Mouse (Mus musculus) heart, adult 2 months (tissue): ENCODE measurements around the gene Slc16a3.

Experiments used
- CTCF ChIP-seq: fragments of 200-600 bp; IDR thresholded peaks from 2 replicates; pipeline ENCODE4 v1.8.1; 2022; ENCODE audit warnings: antibody characterized with exemption, mild to moderate bottlenecking, moderate library complexity
- EP300 ChIP-seq: fragments of 200-500 bp; IDR thresholded peaks from 2 replicates; pipeline ENCODE4 v1.6.1; 2011; ENCODE audit warnings: low read depth, low read length, control low read depth; ENCODE audit not compliant: insufficient read depth

DNA sequence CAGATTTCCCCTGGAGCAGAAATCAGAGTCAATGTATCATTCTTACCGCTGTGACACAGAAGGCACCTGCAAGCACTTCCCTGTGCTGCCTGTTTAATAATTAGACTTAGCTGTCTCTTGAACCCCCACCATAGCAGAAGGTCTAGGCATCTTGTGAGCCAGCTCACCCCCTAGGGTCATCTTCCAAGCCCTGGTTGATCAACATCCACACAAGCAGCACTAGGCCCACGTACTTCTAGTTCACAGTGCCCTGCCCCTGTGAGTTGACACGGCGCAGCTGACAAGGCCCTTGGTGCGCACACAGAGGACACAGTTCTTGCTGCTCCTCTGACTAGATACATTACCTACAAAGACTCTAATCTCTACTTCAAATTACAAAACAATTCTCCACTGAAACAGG lies 21.5 kb downstream of the Slc16a3 start:
- TF ChIP-seq EP300: no peak
- no peak for TF ChIP-seq CTCF
